Mouse (Mus musculus): ENCODE data around the gene Rfxap. TPM values are rescaled to one million over a fixed set of nuclear protein-coding genes. Genes with fewer than 3 reads are reported as not detected.

The Rfxap gene
- total and polyA plus RNA-seq, 3 experiments: 43.0 to 76.0 TPM; not detected in 1

DNA sequence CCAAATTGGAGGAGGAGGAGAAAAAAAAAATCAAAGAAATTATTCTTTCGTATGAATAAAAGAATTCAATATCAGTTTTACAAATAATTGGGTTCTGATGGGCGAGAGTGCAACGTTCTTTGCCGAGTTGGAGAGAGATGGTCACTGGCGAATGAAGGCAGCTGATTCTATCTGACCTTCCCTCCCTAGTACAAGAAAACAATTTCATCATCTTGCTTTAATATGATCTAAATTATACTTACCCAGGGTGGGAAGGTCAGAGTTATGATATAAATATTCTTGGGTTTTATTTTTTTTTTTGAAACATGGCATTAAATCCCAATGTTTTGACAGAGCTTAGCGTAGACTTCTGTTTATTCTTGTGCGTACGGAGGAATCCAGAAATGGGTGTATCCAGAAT lies 50.1 kb downstream of the Rfxap start:
- no peak for DNase-seq (ENCODE audit: low read depth, low spot score)
- Histone ChIP-seq H3K4me1 (ENCODE audit: control insufficient read depth in 1 of 2, insufficient read depth in 2 of 2, low read length in 2 of 2) (no peaks in the 10 kb centered on the region), H3K27ac (ENCODE audit: control insufficient read depth, low read depth, low read length) (no peak overlapping the region), H3K9me3 (replicated peaks; ENCODE audit: insufficient read depth, low read length) (no peaks in the 10 kb centered on the region), H3K79me2 (ENCODE audit: control insufficient read depth, insufficient read depth, low read length, poor library complexity) (no peaks in the 10 kb centered on the region), H3K36me3 (ENCODE audit: control insufficient read depth in 1 of 2, insufficient read depth in 2 of 2, low read length in 2 of 2) (no peaks in the 10 kb centered on the region), H3K9ac (ENCODE audit: control insufficient read depth, low read depth, low read length, poor library complexity, severe bottlenecking) (no peak overlapping the region), H3K4me3 (ENCODE audit: control insufficient read depth in 1 of 2, insufficient read depth in 1 of 2, low read depth in 2 of 2, low read length in 2 of 2) (no peak overlapping the region), H3K27me3 (ENCODE audit: control insufficient read depth in 1 of 2, insufficient read depth in 2 of 2, low read length in 2 of 2) (no peaks in the 10 kb centered on the region)
- no peak for TF ChIP-seq CHD1 (IDR thresholded peaks at IDR 0.05; ENCODE audit: low read depth, low read length)
- TF ChIP-seq ETS1 (IDR thresholded peaks at IDR 0.05; ENCODE audit: low read depth, low read length): no peak
- no peak for TF ChIP-seq HCFC1 (IDR thresholded peaks at IDR 0.05; ENCODE audit: low read depth, low read length)

DNA sequence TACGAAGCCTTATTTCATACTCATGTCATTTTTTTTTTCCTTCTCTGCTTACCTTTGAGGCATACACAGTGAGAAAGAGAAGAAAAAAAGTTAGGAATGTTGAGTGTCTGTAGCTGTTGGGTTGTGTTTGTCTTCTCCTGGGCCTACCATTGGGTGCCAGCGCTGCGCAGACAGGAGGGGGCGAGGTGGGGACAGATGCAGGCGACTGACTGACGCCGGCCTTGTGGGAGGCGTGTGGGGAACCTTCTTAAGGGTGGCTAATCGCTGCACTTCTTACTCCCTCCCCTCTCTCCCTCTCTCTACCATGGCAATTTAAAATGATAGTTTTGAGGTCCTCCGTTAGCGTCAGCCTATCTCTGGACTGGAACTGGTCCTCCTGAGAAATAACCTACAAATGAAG lies 51.5 kb downstream of the Rfxap start:
- no peak overlapping the region for H3K27ac ChIP-seq (ENCODE audit: control insufficient read depth, low read depth, low read length)
- no peaks in the 10 kb centered on the region for H3K9me3 ChIP-seq (replicated peaks; ENCODE audit: insufficient read depth, low read length)
- no peaks in the 10 kb centered on the region for H3K27me3 ChIP-seq (ENCODE audit: control insufficient read depth in 1 of 2, insufficient read depth in 2 of 2, low read length in 2 of 2)
- H3K4me3 ChIP-seq (ENCODE audit: control insufficient read depth in 1 of 2, insufficient read depth in 1 of 2, low read depth in 2 of 2, low read length in 2 of 2): no peak overlapping the region
- no peak for DNase-seq (ENCODE audit: low read depth, low spot score)
- no peaks in the 10 kb centered on the region for H3K36me3 ChIP-seq (ENCODE audit: control insufficient read depth in 1 of 2, insufficient read depth in 2 of 2, low read length in 2 of 2)
- no peak overlapping the region for H3K9ac ChIP-seq (ENCODE audit: control insufficient read depth, low read depth, low read length, poor library complexity, severe bottlenecking)
- TF ChIP-seq ZNF384 (IDR thresholded peaks at IDR 0.05; ENCODE audit: low read depth, low read length): no peak
- H3K4me1 ChIP-seq (ENCODE audit: control insufficient read depth in 1 of 2, insufficient read depth in 2 of 2, low read length in 2 of 2): no peaks in the 10 kb centered on the region
- no peaks in the 10 kb centered on the region for H3K79me2 ChIP-seq (ENCODE audit: control insufficient read depth, insufficient read depth, low read length, poor library complexity)

DNA sequence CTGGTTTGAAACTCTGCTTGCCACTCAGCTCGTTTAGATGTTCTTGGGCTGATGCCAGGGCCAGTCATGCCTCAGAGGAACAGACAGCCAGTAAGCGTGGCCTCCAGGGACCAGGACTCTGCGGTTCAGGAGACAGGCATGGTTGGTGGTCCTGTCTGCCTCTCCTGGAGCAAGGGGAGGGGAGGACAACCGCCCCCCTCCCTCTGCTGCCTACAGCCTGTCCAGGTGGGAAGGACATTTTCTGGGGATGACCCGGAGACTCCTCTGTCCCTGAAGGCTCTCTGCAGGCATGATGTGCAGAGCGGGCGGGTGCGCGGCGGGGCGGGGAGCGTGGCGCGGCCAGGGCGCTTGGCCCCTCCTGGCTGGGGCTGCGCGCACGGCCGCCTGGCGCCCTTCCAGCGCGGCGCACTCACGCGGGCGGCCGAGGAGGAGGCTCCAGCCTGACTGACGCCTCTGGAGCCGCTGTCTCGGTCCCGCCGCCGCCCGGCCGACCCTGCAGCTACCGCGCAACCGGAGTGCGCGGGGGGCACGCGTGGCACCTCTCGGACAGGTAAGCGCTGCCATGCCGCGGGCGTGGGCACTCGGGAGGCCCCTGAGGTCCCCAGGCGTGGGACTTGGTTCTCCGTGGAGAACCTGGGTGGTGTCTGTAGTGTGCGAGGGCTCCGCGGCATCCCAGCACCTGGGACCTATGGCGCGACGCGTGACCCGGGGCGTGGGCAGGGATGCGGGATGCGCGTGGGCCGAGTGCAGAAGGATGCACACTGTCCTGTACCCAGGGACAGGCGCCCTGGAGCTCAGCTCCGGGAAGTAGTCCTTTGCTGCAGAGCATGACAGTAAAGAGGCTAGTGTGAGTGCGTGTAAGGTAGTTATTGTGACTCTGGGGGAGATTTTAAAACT lies 52.2 kb downstream of the Rfxap start, which contains the start of gene Smad9:
Gene Smad9 (plus strand): TSS at position 438 of the 897 bp plus-strand sequence.
- H3K9me3 ChIP-seq (replicated peaks; ENCODE audit: insufficient read depth, low read length): no peaks in the 10 kb centered on the region
- TF ChIP-seq MYC (IDR thresholded peaks at IDR 0.05; ENCODE audit: low read depth, low read length): no peak
- TF ChIP-seq POLR2A (IDR thresholded peaks at IDR 0.05; ENCODE audit: control insufficient read depth in 1 of 2, insufficient read depth in 1 of 2, low read depth in 1 of 2, low read length in 2 of 2, poor library complexity in 1 of 2): no peak
- no peak for TF ChIP-seq BHLHE40 (IDR thresholded peaks at IDR 0.05; ENCODE audit: borderline replicate concordance, low read depth, low read length)
- no peak for TF ChIP-seq HCFC1 (IDR thresholded peaks at IDR 0.05; ENCODE audit: low read depth, low read length)
- no peaks in the 10 kb centered on the region for H3K79me2 ChIP-seq (ENCODE audit: control insufficient read depth, insufficient read depth, low read length, poor library complexity)
- H3K4me3 ChIP-seq (ENCODE audit: control insufficient read depth in 1 of 2, insufficient read depth in 1 of 2, low read depth in 2 of 2, low read length in 2 of 2): no peak within 1 kb of the TSS
- H3K36me3 ChIP-seq (ENCODE audit: control insufficient read depth in 1 of 2, insufficient read depth in 2 of 2, low read length in 2 of 2): peaks cover 0 to 2% of the 10 kb centered on the region in 2 experiments; a peak in 1 of 4 replicates
- H3K27me3 ChIP-seq (ENCODE audit: control insufficient read depth in 1 of 2, insufficient read depth in 2 of 2, low read length in 2 of 2): no peaks in the 10 kb centered on the region
- no peak for DNase-seq (ENCODE audit: low read depth, low spot score)
- H3K4me1 ChIP-seq (ENCODE audit: control insufficient read depth in 1 of 2, insufficient read depth in 2 of 2, low read length in 2 of 2): no peaks in the 10 kb centered on the region
- H3K9ac ChIP-seq (ENCODE audit: control insufficient read depth, low read depth, low read length, poor library complexity, severe bottlenecking): no peak within 1 kb of the TSS
- H3K27ac ChIP-seq (ENCODE audit: control insufficient read depth, low read depth, low read length): no peak within 1 kb of the TSS
